Mouse (Mus musculus) embryonic facial prominence, embryonic 12.5 days (tissue): Measurements from ENCODE around the gene Xylt1. TPM values are rescaled to one million over a fixed set of nuclear protein-coding genes. Genes with fewer than 3 reads are reported as not detected.

Experiments used
- ATAC-seq: fragments of 200-750 bp; cut with Nextera tagmentation; 2 replicates; pipeline ENCODE4 v1.8.0; 2017; ENCODE audit not compliant: insufficient number of reproducible peaks, insufficient read depth, low FRiP score, low TSS enrichment
- H3K27ac ChIP-seq: fragments of 300-500 bp; sonication (generic); 2 replicates; pipeline ENCODE4 v1.5.1; 2016; ENCODE audit warnings: mild to moderate bottlenecking
- H3K27me3 ChIP-seq: fragments of 300-500 bp; sonication (generic); 2 replicates; pipeline ENCODE4 v1.6.1; 2016; ENCODE audit warnings: mild to moderate bottlenecking, moderate library complexity
- H3K36me3 ChIP-seq: fragments of 300-500 bp; sonication (generic); 2 replicates; pipeline ENCODE4 v1.6.1; 2016; ENCODE audit warnings: mild to moderate bottlenecking
- H3K4me1 ChIP-seq: fragments of 300-500 bp; sonication (generic); 2 replicates; pipeline ENCODE4 v1.6.1; 2016
- H3K4me2 ChIP-seq: fragments of 300-500 bp; sonication (generic); replicated peaks from 2 replicates; pipeline ENCODE4 v1.6.1; 2016; ENCODE audit warnings: mild to moderate bottlenecking, moderate library complexity
- H3K4me3 ChIP-seq: fragments of 300-500 bp; sonication (generic); 2 replicates; pipeline ENCODE4 v1.5.1; 2016; ENCODE audit warnings: mild to moderate bottlenecking
- H3K9ac ChIP-seq: fragments of 300-500 bp; sonication (generic); 2 replicates; pipeline ENCODE4 v1.6.1; 2016; ENCODE audit warnings: mild to moderate bottlenecking, moderate library complexity
- H3K9me3 ChIP-seq: fragments of 300-500 bp; sonication (generic); 2 replicates; pipeline ENCODE4 v1.6.1; 2016; ENCODE audit warnings: mild to moderate bottlenecking, moderate library complexity
- WGBS: fragments of 180-500 bp; shearing (Covaris S2); methylation state at CpG from one replicate; pipeline ENCODE4 v1.1.7; 2016; 5-methylcytosine and 5-hydroxymethylcytosine counted together
- polyA plus RNA-seq: library from polyadenylated mRNA; unstranded; fragments of >200 nt; fragmentation: Nextera tagmentation; extraction: Ambion mirVana; gene quantifications from 2 replicates; pipeline ENCODE4 v1.2.1, GENCODE M21; 2016

Gene Xylt1
- polyA plus RNA-seq, 1 experiment from 2014 or later = 2.0 TPM

- Histone ChIP-seq H3K36me3 (no peaks in the 10 kb centered on the region), H3K4me3 (no peak overlapping the region), H3K9me3 (no peaks in the 10 kb centered on the region), H3K9ac (no peak overlapping the region), H3K4me2 (no peak overlapping the region), H3K27me3 (no peaks in the 10 kb centered on the region), H3K4me1 (no peaks in the 10 kb centered on the region), H3K27ac (no peak overlapping the region)
- ATAC-seq = no peak
- WGBS = 81% methylated on average over 1 of the region's 1 CpGs
Observed at GRCm38 (mm10) chr7:117652637-117653036, 271.9 kb downstream of the Xylt1 start.

- H3K9ac ChIP-seq = no peak overlapping the region
- ATAC-seq = no peak
- no peak overlapping the region for H3K4me3 ChIP-seq
- H3K27me3 ChIP-seq = no peaks in the 10 kb centered on the region
- H3K4me2 ChIP-seq = no peak overlapping the region
- H3K36me3 ChIP-seq = no peaks in the 10 kb centered on the region
- 98% methylated on average over 5 of the region's 5 CpGs for WGBS
- H3K9me3 ChIP-seq = no peaks in the 10 kb centered on the region
- H3K27ac ChIP-seq = no peak overlapping the region
- H3K4me1 ChIP-seq = no peaks in the 10 kb centered on the region
Observed at GRCm38 (mm10) chr7:117655732-117656131, 275.0 kb downstream of the Xylt1 start.

GRCm38 (mm10) chr7:117658180-117658579 is 277.4 kb downstream of the Xylt1 start:
- 91% methylated on average over 4 of the region's 4 CpGs for WGBS
- Histone ChIP-seq H3K27me3 (no peaks in the 10 kb centered on the region), H3K4me3 (no peak overlapping the region), H3K4me2 (no peak overlapping the region), H3K4me1 (no peaks in the 10 kb centered on the region), H3K9me3 (no peaks in the 10 kb centered on the region), H3K9ac (no peak overlapping the region), H3K27ac (no peak overlapping the region), H3K36me3 (no peaks in the 10 kb centered on the region)
- no peak for ATAC-seq

DNA sequence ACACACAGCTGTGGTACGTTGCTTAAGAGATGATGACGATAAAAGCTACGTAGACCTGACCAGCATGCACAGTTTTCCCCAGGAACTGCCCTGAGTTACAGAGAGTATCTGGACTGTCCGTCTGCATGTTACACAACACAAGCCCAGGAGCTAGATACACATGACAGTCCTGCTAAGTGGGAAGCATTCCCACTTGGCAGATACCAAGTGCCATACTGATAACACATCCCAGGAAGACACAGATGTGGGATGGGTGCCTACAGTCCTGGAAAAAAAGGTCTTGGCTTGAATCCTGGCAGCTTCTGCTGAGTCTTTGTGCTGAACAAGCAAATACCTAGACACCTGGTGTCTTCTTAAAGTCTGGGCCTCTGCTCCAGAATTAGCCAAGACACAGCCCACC is 278.0 kb downstream of the Xylt1 start:
- WGBS = 91% methylated on average over 4 of the region's 4 CpGs
- H3K36me3 ChIP-seq = no peaks in the 10 kb centered on the region
- H3K27ac ChIP-seq = no peak overlapping the region
- no peak overlapping the region for H3K4me2 ChIP-seq
- no peaks in the 10 kb centered on the region for H3K27me3 ChIP-seq
- no peak overlapping the region for H3K4me3 ChIP-seq
- ATAC-seq = no peak
- H3K4me1 ChIP-seq = no peaks in the 10 kb centered on the region
- H3K9ac ChIP-seq = no peak overlapping the region
- H3K9me3 ChIP-seq = no peaks in the 10 kb centered on the region

DNA sequence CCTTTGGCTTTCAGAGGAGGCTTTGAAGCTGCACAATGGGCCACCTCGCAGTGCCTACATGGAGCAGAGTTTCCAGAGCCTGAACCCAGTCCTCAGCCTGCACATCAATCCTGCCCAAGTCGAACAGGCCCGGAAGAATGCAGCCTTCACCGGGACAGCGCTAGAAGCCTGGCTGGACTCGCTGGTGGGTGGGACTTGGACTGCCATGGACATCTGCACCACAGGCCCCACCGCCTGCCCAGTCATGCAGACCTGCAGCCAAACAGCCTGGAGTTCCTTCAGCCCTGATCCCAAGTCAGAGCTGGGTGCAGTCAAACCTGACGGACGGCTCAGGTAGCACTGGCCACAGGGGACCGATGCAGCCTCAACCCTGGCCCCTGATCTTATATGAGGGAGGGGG is 286.5 kb downstream of the Xylt1 start:
- Histone ChIP-seq H3K9me3 (no peaks in the 10 kb centered on the region), H3K4me2 (no peak overlapping the region), H3K4me3 (no peak overlapping the region), H3K4me1 (no peaks in the 10 kb centered on the region), H3K36me3 (no peaks in the 10 kb centered on the region), H3K27ac (no peak overlapping the region), H3K9ac (no peak overlapping the region), H3K27me3 (no peaks in the 10 kb centered on the region)
- 88% methylated on average over 10 of the region's 10 CpGs for WGBS
- ATAC-seq = no peak

DNA sequence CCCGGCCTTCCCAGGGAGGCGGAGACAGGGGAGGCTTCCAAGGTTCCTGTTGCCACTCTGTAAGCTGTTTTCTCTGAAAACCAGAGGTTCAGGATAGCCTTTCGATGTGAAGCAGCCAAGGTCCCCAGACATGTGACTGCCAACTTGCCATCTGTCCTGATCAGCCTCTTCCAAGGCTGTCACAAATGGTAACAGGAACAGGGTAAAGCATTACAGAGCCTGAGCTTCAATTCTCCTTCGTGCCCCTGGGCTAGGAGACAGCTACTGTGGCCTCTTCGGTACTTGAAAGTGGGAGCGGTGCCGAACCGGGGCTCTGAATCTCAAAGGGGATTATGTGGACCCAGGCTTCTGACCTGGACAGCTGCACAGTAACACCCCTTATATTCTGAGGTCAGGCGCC is 287.4 kb downstream of the Xylt1 start:
- no peaks in the 10 kb centered on the region for H3K9me3 ChIP-seq
- H3K36me3 ChIP-seq = no peaks in the 10 kb centered on the region
- 76% methylated on average over 9 of the region's 9 CpGs for WGBS
- H3K4me1 ChIP-seq = no peaks in the 10 kb centered on the region
- H3K27me3 ChIP-seq = no peaks in the 10 kb centered on the region
- H3K4me2 ChIP-seq = no peak overlapping the region
- no peak overlapping the region for H3K27ac ChIP-seq
- H3K9ac ChIP-seq = no peak overlapping the region
- no peak for ATAC-seq
- no peak overlapping the region for H3K4me3 ChIP-seq

DNA sequence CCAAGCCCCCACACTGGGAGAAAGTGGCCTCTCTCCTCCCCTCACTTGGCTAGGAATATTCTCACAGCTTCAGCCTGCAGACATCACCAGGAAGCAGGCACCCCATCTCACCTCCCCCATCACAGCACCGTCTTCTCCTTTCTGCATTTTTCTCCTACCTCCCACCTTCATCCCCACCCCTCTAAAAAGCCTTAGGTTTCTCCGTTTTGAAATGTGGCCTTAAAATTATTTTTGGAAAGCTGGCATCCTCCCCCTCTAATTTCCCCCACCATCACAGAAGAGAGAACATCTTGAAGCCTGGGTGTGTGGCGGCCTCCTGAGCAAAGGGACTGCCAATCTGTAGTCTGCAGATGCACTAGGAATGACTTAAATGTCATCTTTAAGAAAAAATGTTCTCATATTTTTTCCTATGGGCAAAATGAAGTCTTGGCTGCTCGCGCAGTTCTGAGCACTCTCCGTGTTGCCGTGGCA is 291.4 kb downstream of the Xylt1 start:
- Histone ChIP-seq H3K27me3 (no peaks in the 10 kb centered on the region), H3K27ac (no peak overlapping the region), H3K4me1 (no peaks in the 10 kb centered on the region), H3K4me3 (no peak overlapping the region), H3K9me3 (no peaks in the 10 kb centered on the region), H3K4me2 (no peak overlapping the region), H3K9ac (no peak overlapping the region), H3K36me3 (no peaks in the 10 kb centered on the region)
- 87% methylated on average over 7 of the region's 7 CpGs for WGBS
- ATAC-seq = no peak

GRCm38 (mm10) chr7:117686120-117686996 is 305.6 kb downstream of the Xylt1 start:
- H3K4me3 ChIP-seq = no peak overlapping the region
- no peak for ATAC-seq
- 20% methylated on average over 5 of the region's 5 CpGs for WGBS
- H3K4me1 ChIP-seq = no peaks in the 10 kb centered on the region
- no peaks in the 10 kb centered on the region for H3K36me3 ChIP-seq
- H3K9ac ChIP-seq = no peak overlapping the region
- H3K9me3 ChIP-seq = no peaks in the 10 kb centered on the region
- H3K27ac ChIP-seq = no peak overlapping the region
- no peaks in the 10 kb centered on the region for H3K27me3 ChIP-seq
- no peak overlapping the region for H3K4me2 ChIP-seq

- Histone ChIP-seq H3K27ac (no peak overlapping the region), H3K4me3 (no peak overlapping the region), H3K9me3 (no peaks in the 10 kb centered on the region), H3K4me2 (no peak overlapping the region), H3K9ac (no peak overlapping the region), H3K36me3 (no peaks in the 10 kb centered on the region), H3K27me3 (no peaks in the 10 kb centered on the region), H3K4me1 (no peaks in the 10 kb centered on the region)
- ATAC-seq = no peak
- 89% methylated on average over 3 of the region's 3 CpGs for WGBS
Observed at GRCm38 (mm10) chr7:117686997-117687302, 306.2 kb downstream of the Xylt1 start.

GRCm38 (mm10) chr7:117695612-117696011 is 314.8 kb downstream of the Xylt1 start:
- H3K36me3 ChIP-seq = no peaks in the 10 kb centered on the region
- H3K4me3 ChIP-seq = no peak overlapping the region
- no peak overlapping the region for H3K4me2 ChIP-seq
- 89% methylated on average over 4 of the region's 4 CpGs for WGBS
- no peaks in the 10 kb centered on the region for H3K27me3 ChIP-seq
- no peak overlapping the region for H3K27ac ChIP-seq
- ATAC-seq = no peak
- no peak overlapping the region for H3K9ac ChIP-seq
- H3K9me3 ChIP-seq = no peaks in the 10 kb centered on the region
- 0 out of 2 replicates have a peak, but pooled peaks cover 3% of the 10 kb centered on the region for H3K4me1 ChIP-seq

- Histone ChIP-seq H3K36me3 (no peaks in the 10 kb centered on the region), H3K4me1 (0 out of 2 replicates have a peak, but pooled peaks cover 3% of the 10 kb centered on the region), H3K9ac (no peak overlapping the region), H3K27ac (no peak overlapping the region), H3K27me3 (no peaks in the 10 kb centered on the region), H3K9me3 (no peaks in the 10 kb centered on the region), H3K4me2 (no peak overlapping the region), H3K4me3 (no peak overlapping the region)
- no peak for ATAC-seq
- 84% methylated on average over 4 of the region's 4 CpGs for WGBS
Observed at GRCm38 (mm10) chr7:117697681-117698080, 316.9 kb downstream of the Xylt1 start.

DNA sequence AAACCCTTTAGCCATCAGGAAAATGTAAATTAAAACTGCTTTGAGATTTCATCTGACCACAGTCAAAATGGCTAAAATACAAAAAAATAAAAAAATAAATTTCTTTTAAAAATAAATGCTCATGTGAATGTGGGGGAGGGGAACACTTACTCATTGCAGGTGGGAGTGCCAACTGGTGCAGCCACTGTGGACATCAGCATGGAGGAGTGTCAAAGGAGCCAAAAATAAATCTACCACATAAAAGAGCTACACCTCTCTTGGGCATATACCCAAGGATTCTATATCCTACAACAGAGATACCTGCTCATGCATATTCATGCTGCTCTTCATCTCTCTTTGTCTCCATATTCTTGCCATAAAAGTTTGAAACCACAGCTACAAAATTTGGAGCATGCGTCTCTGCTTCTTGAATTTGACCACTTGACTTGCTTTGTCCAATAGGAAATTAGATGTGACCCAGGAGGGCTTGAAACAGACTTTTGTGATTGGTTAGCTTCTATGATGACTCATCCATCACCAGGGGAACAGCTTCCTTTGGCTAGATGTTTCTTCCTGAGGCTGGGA is 317.9 kb downstream of the Xylt1 start:
- Histone ChIP-seq H3K36me3 (no peaks in the 10 kb centered on the region), H3K27ac (no peak overlapping the region), H3K4me3 (no peak overlapping the region), H3K4me1 (0 out of 2 replicates have a peak, but pooled peaks cover 3% of the 10 kb centered on the region), H3K9me3 (no peaks in the 10 kb centered on the region), H3K4me2 (no peak overlapping the region), H3K9ac (no peak overlapping the region), H3K27me3 (no peaks in the 10 kb centered on the region)
- WGBS = 89% methylated on average over 1 of the region's 1 CpGs
- no peak for ATAC-seq
